In genomic region chr1:33892784-33893183, GRCm38 (mm10) we compare ENCODE assay signal across 8 mouse cellular contexts. TPM values are rescaled to one million over a fixed set of nuclear protein-coding genes. Genes with fewer than 3 reads are reported as not detected.
DNase-seq lines count a peak whose midpoint lies in the region; ATAC-seq lines count a peak whose summit lies in the region.

No protein-coding gene starts in this region.

- intact Hi-C loops in heart, postnatal 14 days (cut with DNase I): no loop called here

- DNase-seq in heart, adult 8-10 months (ENCODE audit: low spot score): peak; percentile 59
- DNase-seq in heart, adult 11 months: no peak
- DNase-seq in spleen, postnatal 10 days (ENCODE audit: low spot score in 2 of 2): peak; percentile 11 to 62
- no peak for DNase-seq in spleen, postnatal 36 days (ENCODE audit: low spot score in 2 of 2)
- peak; percentile 78 for DNase-seq in brain, adult 2 months (ENCODE audit: low read depth, low spot score)
- DNase-seq in heart, postnatal 14 days: peak; percentile 58 to 78
- peak; percentile 67 for DNase-seq in lung, postnatal 36 days

- ATAC-seq in erythroblast, adult 5-6 weeks (replicated peaks; ENCODE audit: low FRiP score, poor library complexity, severe bottlenecking): no peak

RNA-seq across cellular contexts. Expression of gene Bend6, which starts 14.8 kb away (rescaled TPM):
- 1 to 10 TPM; 1.5 to 3.0 (median 2.5) TPM for total RNA-seq in heart, adult 8-10 months (2022)
- 1 to 10 TPM; 2.2 to 2.7 TPM for total RNA-seq in heart, postnatal 14 days (2021)
- total RNA-seq in erythroblast, adult 5-6 weeks (2015; ENCODE audit: low replicate concordance): not detected in 2 replicates
- 5.5 TPM in 1 of 2 replicates, not detected in the other for total RNA-seq in erythroblast, adult 5-6 weeks (2017; ENCODE audit: low replicate concordance)

RNA-seq across cellular contexts. Expression of gene Dst, which starts 15.2 kb away (rescaled TPM):
- 100 to 1,000 TPM; 366 to 489 (median 444) TPM for total RNA-seq in heart, adult 8-10 months (2022)
- 100 to 1,000 TPM; 317 TPM for total RNA-seq in heart, postnatal 14 days (2021)
- 0.63 and 9.2 TPM in 2 replicates for total RNA-seq in erythroblast, adult 5-6 weeks (2015; ENCODE audit: low replicate concordance)
- total RNA-seq in erythroblast, adult 5-6 weeks (2017; ENCODE audit: low replicate concordance): 1.8 and 7.0 TPM in 2 replicates

Comparison
In these comparisons a context has a peak if more than half of its experiments do, and no peak if none do; other contexts are left out.
1. DNase-seq: peak in heart, adult 8-10 months (single experiment), spleen, postnatal 10 days (2 of 2), brain, adult 2 months (single experiment), heart, postnatal 14 days (2 of 2) and lung, postnatal 36 days (single experiment); none in heart, adult 11 months (single experiment) and spleen, postnatal 36 days (0 of 2).
2. RNA of gene Dst, which starts 15.2 kb away (total RNA-seq): 366 to 489 TPM in heart, adult 8-10 months and 317 TPM in heart, postnatal 14 days; 0.63 to 9.2 TPM in erythroblast, adult 5-6 weeks; every median in the first group is over 10 times any median in the second.